Mouse (Mus musculus) midbrain, embryonic 14.5 days (tissue): ENCODE measurements at regions not wholly inside any gene's neighbourhood (a gene's known extent, or its start where the extent isn't known, plus 50 kb on each side); places are given as distances from the start of the nearest gene placed in this dataset.

ENCODE experiments used
- ATAC-seq: fragments of 200-750 bp; cut with Nextera tagmentation; 2 replicates; pipeline ENCODE4 v1.8.0; 2017; ENCODE audit warnings: moderate number of reproducible peaks, moderate library complexity; ENCODE audit not compliant: low FRiP score, low TSS enrichment
- DNase-seq: peaks from one replicate; pipeline ENCODE4 v3.0.0-alpha.2; 2015
- H3K27ac ChIP-seq: fragments of 300-500 bp; sonication (generic); replicated peaks from 2 replicates; pipeline ENCODE4 v1.5.1; 2014; ENCODE audit warnings: mild to moderate bottlenecking, low read depth, low read length, moderate library complexity
- H3K27me3 ChIP-seq: fragments of 300-500 bp; sonication (generic); 2 replicates; pipeline ENCODE4 v1.6.1; 2014; ENCODE audit warnings: low read length, control low read depth, mixed read lengths; ENCODE audit not compliant: control insufficient read depth, insufficient read depth
- H3K36me3 ChIP-seq: fragments of 300-500 bp; sonication (generic); 2 replicates; pipeline ENCODE4 v1.6.1; 2014; ENCODE audit warnings: low read length, control low read depth; ENCODE audit not compliant: control insufficient read depth, insufficient read depth
- H3K4me1 ChIP-seq: fragments of 300-500 bp; sonication (generic); 2 replicates; pipeline ENCODE4 v1.6.1; 2014; ENCODE audit warnings: mild to moderate bottlenecking, antibody characterized with exemption, low read length, control low read depth; ENCODE audit not compliant: control insufficient read depth, insufficient read depth
- H3K4me2 ChIP-seq: fragments of 300-500 bp; sonication (generic); 2 replicates; pipeline ENCODE4 v1.6.1; 2014; ENCODE audit warnings: mild to moderate bottlenecking, low read length, moderate library complexity
- H3K4me3 ChIP-seq: fragments of 300-500 bp; sonication (generic); replicated peaks from 2 replicates; pipeline ENCODE4 v1.5.1; 2014; ENCODE audit warnings: low read depth, low read length
- H3K9ac ChIP-seq: fragments of 300-500 bp; sonication (generic); replicated peaks from 2 replicates; pipeline ENCODE4 v1.6.1; 2014; ENCODE audit warnings: mild to moderate bottlenecking, low read length, moderate library complexity
- H3K9me3 ChIP-seq: fragments of 300-500 bp; sonication (generic); 2 replicates; pipeline ENCODE4 v1.6.1; 2016; ENCODE audit warnings: low read length, control low read depth, mixed read lengths; ENCODE audit not compliant: control insufficient read depth
- WGBS: fragments of 180-500 bp; shearing (Covaris S2); extraction: QIAGEN DNeasy Blood & Tissue Kit; methylation state at CpG from one replicate; pipeline ENCODE4 v1.1.7; 2014; 5-methylcytosine and 5-hydroxymethylcytosine counted together

GRCm38 (mm10) chrX:150709416-150709815, 52.0 kb upstream of the Tro start:
- WGBS, result 42% methylated on average over 5 of the region's 5 CpGs
- Histone ChIP-seq H3K4me1 (no peaks in the 10 kb centered on the region), H3K9ac (no peak overlapping the region), H3K36me3 (no peaks in the 10 kb centered on the region), H3K27ac (no peak overlapping the region), H3K27me3 (no peaks in the 10 kb centered on the region), H3K9me3 (no peaks in the 10 kb centered on the region), H3K4me3 (no peak overlapping the region), H3K4me2 (no peak overlapping the region)
- DNase-seq (peak; percentile 72), ATAC-seq (no peak)
